Mouse (Mus musculus): ENCODE data around the gene Iqcn.

Iqcn gene

DNA sequence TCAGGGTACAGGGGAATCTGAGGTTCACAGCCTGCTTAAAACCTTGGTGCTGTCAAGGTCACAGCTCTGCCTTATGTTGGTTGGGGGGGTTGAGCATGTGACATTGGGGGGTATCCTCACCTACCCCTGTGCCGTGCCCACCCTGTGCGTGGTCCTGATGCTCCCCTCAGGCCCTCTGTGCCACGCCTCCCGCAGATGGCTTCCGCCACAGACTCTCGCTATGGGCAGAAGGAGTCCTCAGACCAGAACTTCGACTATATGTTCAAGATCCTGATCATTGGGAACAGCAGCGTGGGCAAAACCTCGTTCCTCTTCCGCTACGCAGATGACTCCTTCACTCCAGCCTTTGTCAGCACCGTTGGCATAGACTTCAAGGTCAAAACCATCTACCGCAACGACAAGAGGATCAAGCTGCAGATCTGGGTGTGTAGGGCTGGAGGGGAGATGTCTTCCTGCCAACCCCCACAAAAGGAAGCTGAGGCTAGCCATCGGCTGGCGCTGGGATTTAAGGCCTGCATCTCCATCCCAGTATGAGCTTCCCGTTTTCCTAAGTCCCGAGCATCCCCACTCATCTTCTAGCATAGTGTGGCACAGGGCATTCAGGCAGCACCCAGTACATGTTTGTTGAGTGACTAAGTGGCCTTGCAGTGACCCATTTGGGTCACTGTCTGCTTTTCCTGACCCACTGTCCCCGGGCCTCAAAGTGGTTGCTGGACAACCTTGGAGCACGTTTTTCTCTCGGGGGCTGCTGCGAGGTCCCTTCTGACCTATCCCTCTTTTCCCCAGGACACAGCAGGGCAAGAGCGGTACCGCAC is 52.6 kb downstream of the Iqcn start:
- DNase-seq (ENCODE audit: low spot score): no peak

DNA sequence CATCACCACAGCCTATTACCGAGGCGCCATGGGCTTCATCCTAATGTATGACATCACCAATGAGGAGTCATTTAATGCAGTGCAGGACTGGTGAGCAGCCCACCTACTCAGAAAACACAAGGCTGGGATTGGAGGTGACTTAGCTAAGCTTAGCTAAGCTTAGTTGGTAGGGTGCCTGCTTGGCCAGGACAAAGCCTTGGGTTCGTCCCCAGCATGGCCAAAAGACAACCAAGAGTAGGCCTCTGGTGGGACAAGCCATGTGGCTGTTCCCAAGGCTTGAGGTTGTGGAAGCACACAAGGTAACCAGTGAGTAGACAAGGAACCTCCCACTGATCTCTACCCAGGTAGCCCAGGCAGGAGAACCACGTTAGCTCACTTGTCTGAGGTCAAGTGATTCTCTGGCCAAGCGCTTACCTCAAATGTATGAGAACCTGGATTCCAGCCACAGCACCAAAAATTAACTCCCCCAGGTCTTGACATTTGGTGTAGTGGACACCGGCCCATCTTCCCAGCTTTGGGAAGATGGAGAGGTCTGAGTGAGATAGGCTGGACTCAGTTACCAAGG is 53.3 kb downstream of the Iqcn start:
- DNase-seq (ENCODE audit: low spot score): no peak

DNA sequence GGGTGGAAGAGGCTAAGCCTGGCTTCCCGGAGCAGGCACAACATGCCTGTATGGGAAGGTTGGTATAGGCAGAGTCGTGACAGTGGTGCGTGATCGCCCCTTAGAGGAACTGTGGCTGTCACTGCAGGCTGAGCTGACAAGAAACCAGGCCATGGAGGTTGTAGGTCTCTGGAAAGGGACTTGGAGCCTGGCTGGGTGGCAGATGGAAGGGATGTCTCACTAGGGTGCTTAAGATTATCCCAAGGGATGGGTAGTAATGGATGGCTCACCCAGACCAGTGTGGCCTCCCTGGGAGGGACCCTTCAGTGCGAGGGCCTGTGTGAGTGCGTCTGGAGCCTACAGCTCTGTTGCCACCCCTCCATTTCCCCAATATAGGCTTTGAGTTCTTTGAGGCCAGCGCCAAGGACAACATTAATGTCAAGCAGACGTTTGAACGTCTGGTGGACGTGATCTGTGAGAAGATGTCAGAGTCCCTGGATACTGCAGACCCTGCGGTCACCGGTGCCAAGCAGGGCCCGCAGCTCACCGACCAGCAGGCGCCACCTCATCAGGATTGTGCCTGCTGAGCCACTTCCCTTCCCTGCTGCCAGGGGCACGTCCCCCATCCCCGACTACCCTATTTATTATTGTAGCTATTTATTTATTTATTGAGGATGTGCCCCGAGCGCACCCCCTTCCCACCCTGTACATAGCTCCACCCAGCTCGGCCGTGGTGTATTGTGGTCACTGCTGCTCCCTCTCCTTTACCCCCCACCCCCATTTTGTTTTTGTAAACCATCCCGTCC is 54.5 kb downstream of the Iqcn start:
- DNase-seq (ENCODE audit: low spot score): no peak

- no peak for DNase-seq (ENCODE audit: low spot score)
Measured at GRCm38 (mm10) chr8:70758308-70758615, 55.0 kb downstream of the Iqcn start.

DNA sequence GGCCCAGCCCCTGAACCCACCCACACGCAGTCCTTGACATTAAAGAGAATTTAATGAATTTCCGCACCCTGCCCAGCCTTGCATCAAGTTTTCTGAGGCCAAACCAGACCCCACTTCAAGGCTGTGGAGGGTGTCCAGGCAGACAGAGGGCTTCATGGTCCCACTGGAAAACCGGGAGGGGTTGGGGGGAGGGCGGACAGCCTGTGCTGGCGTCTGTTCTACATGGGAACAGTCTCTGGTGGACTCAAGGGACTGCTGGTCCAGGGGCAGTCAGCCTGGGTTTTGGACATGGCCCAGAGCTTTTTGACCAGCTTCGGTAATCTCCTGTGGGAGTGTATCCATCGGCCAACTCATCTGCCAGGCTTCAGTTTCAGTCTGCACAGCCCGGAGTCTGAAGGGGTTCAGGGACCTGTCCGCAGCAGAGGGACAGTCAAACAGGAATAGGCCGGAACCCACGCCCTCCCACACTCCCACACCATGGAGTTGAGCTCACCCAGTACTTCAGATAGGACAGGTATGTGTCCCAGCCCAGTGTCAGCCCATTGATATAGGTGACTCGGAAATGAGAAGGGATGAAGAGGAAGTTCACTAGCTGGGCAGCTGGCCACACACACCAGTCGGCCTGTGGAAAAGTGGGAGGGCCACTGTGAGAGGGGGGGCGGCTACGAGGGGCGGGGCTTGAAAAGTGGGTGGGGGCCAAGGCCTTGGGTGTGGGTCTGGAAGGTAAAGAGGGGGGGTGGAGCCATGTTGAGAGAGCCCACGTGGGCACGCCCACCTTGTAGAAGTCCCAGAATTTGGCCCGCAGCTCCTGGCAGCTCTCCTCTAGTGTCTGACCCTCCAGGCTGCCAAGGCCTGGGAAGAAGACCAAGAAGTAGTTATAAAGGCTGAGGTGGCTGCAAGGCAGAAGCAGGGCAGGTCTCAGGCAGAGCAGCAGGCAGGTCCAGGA is 55.6 kb downstream of the Iqcn start:
- no peak for DNase-seq (ENCODE audit: low spot score)

- DNase-seq (ENCODE audit: low spot score): no peak
Measured at GRCm38 (mm10) chr8:70760350-70760749, 57.1 kb downstream of the Iqcn start.

DNA sequence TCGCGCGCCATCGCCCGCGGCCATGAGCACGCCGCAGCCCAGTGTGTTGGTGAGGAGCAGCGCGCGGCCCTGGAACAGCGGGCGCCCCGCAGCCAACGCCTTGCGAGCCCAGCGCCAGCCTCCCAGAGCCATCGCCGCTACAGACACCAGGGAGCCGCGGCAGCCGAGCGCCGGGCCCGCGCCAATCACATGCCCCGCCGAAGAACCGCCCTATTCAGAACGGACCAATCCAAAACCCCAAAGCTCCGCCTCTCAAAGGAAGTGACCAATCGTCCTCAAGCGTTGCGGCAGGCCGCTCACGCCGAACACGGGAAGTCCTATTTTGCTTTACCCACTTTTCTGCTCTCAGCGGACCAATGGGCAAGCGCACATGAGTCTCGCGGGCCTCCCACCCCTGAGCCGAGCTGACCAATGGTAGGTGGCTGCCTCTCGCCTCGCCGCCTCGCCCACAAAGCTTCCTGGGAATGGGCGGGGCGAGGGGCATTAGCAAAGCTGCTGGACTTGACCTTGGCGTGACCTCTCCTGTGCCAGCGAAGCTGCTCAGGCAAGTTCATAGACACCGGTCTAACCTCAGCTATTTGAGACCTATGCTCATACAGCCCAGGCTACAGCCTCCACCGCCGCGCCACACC is 57.6 kb downstream of the Iqcn start, which contains the start of gene Mpv17l2:
Gene Mpv17l2, minus strand, starts transcription at position 172 of the 632 bp plus-strand sequence.
- peak; percentile 73 for DNase-seq (ENCODE audit: low spot score)

DNA sequence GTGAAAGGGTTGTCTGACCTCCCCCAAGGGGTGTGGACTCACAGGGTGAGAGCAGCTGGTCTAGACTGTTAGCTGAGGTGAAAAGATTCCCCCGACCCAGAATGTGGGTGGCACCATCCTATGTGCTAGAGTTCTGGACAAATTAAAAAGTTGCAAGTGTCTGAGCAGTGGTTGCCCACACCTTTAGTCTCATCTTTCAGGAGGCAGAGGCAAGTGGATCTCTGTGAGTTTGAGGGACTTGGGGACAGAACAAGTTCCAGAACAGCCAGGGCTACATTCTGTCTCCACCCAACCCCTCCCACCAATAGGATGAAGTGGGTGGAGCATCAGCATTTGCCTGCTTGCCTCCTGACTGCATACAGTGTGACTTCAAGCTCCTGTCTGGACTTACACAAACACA is 58.9 kb downstream of the Iqcn start:
- no peak for DNase-seq (ENCODE audit: low spot score)

DNA sequence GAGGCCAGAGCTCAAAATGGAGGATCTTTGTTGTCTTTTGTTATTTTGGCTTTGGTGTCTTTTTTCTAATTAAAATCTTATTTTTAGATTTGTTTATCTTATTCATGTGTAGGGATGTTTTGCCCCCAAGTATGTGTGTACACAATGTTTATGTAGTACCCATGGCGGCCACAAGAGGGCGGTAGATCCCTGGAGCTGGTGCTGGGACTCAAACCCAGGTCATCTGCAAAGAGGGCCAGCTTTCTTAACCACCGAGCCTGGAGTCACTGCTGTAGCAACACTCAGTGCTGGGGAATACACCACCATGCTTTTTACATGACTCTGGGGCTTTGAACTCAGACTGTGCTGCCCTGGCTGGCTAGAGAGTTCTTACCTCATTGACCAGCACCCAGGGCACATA is 60.1 kb downstream of the Iqcn start:
- no peak for DNase-seq (ENCODE audit: low spot score)

DNA sequence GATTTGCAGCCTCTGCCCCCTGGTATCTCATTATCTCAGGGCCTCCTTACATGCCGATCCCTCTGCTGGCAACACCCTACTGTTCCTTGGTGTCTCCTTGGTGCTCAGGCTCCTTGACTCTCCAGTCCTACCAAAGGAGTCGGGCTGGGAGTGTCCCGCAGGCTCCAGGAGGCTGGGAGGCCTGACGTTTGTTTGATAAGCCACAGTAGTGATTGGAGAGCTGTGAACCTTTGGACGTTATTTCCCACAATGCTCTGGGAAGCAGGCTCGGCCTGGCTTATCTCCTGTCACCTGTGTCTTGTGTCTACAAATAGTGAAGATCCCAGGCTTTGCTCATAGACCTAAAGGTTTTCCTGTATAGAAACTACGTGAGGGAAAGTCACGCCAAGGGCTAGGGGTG is 60.8 kb downstream of the Iqcn start:
- DNase-seq (ENCODE audit: low spot score): no peak

- no peak for DNase-seq (ENCODE audit: low spot score)
Measured at GRCm38 (mm10) chr8:70764676-70765075, 61.4 kb downstream of the Iqcn start.

GRCm38 (mm10) chr8:70765329-70765728 is 62.1 kb downstream of the Iqcn start:
- no peak for DNase-seq (ENCODE audit: low spot score)

- no peak for DNase-seq (ENCODE audit: low spot score)
Measured at GRCm38 (mm10) chr8:70765838-70766570, 62.7 kb downstream of the Iqcn start.

DNA sequence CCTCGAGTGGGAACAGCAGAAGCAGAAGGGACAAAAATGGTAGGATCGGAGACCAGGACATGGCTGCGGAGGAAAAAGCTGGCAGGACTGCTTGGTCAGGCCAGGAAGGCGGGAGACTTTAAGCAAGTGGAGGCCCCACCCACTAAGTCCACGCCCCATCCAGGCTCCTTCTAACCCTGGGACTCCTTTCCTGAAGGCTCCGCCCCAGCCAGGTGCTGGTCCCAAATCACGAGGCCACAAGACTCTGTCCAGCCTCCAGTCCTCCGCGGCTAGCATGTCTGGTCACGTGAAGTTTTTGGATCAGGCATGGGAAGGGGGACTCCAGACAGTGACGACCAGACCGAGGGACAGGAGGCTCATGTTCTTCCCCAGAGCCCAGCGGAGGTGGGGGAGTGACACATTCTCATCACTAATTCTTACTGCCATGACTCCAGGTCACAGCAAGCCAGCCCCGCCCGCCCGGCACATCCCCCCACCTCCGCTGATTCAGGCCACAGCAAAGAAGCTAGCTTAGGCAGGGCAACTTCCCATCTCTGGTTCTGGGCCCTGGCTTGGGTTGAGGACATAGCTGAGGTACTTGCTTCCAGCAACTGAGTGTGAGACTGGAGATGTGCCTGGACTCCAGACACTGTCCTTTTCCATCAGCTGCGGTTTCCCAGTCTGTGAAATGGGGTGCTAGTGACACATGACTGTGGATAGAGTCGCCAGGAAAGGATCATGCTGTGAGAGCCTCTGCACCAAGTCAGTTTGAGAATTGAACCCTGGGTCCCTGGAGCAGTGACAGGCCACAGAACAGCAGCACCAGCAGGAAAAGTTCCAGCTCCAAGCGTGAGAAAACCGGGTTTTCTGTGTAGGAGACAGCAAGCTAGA is 63.5 kb downstream of the Iqcn start:
- DNase-seq (ENCODE audit: low spot score): no peak
